Mouse (Mus musculus) cerebellum, adult 11-12 months (tissue): Measurements from ENCODE around the gene Shank2.

Experiments used
- DNase-seq: peaks from one replicate; pipeline ENCODE4 v3.0.0; 2022

Gene Shank2

DNA sequence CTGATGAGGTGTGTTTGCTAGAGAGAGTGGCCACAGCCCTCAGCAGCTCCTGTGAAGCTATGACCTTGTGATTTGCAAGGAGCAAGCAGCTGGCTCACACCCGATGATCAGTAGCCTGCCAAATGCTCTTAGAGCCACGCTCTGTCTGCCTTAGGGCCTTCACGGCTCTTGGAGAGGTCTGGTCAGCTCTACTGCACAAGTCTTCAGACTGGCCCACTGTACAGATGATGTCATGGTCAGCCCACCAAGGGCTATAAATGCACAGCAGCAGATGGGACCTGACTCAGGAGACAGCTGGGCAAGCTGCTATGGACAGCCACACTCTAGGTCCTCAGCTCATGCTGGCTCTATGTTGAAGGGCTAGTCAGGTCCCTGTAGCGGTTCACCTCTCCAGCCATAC, 376.5 kb downstream of the Shank2 start:
- DNase-seq = no peak

DNA sequence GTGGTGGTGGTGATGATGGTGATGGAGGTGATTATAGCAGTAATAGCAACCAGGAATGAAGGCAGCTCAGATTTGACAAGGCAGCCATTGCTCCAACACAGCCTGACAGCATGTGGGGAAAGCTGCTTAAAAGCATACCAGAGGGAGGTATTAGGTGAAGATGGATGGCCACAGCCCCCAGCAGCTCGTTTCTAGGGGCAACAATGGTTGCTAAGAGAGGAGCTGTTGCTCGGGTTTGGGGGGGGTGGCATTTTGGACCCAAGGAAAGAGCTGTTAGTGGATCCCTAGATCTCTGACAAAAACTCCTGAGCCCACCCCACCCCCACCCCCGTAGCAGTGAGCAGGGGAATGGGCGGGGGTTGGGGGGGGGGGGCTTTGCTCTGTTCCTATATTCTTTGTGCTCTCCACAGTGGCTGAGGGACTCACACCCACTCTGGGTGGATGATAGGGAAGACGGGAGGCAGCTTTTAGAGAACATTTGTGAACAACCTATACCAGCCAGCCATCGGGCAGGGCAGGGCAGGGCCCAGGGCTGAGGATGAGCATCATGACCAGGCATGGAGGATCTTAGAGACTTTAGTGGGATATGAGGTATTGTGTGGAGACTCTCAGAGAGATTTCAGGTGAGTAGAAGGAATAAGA, 377.6 kb downstream of the Shank2 start:
- no peak for DNase-seq

DNA sequence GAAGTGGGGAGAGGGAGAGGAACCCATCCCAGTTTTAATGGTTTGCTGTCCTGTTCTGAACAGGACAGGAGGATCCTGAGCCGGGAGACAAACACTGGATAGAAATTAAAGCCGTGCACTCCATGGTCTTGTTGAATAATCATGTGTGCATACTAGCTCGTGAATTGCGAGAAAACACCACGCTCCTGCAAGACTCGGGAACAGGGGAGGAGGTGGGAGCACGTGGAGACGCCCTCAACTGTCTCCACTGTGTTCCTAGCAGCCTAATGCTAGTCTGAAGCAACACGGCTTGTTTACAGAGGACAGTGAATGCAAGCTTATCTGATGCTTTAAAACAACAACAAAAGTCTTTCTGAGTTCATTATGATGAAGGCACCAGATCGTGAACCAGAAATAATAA, 379.9 kb downstream of the Shank2 start:
- DNase-seq = no peak

DNA sequence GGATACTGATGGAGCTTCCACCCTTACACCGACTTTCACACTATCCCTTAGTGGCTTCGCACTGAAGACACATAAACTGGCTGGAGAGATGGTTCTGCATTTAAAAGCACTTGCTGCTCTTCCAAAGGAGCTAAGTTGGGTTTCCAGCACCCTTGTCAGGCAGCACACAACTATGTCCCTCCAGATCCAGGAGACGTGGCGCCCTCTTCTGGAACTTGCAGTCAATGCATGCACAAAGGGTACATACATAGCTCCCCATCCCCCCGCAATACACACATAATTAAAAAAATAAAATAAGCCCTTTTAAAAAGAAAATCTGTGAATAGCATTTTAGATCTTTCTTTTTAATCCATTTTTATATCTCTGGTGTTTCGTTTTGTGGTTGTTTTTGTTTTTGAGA, 385.8 kb downstream of the Shank2 start:
- no peak for DNase-seq

DNA sequence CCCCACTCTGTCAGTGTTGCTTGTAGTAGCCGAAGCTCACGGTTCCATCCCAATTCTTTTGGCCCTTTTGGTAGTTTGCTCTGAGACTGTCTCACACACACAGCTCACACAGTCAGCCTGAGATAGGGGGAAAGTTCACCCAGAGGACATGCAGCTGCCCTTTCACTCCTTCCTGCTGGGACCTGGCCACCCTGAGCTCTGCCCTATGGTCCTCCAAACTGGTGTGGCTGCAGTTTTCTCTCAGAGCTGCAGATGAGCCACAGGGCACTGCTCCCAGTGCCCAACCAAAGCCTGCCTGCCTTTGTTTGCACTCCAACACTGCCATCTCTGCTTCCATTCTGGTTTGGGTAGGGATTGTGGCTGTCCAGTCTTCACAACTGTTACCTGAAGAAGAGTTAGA, 388.0 kb downstream of the Shank2 start:
- DNase-seq = no peak

DNA sequence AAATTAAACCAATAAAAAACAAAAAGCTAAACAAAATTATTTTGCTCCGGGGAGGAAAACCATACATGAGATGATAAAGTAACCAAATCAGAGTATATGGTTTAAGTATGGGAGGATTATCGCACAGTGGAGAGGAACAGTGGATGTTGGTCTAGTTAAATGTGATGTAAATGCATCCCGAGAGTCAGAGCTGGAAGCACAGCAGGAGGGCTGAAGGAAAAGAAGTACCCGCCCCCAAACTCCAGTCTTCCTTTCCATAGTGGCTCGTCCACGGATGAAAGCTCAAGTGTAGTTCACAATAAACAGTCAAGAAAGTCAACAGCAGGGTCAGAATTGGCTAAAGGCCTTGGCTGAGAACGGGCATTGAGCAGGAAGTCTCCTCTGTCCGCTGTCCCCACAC, 388.9 kb downstream of the Shank2 start:
- DNase-seq = no peak

DNA sequence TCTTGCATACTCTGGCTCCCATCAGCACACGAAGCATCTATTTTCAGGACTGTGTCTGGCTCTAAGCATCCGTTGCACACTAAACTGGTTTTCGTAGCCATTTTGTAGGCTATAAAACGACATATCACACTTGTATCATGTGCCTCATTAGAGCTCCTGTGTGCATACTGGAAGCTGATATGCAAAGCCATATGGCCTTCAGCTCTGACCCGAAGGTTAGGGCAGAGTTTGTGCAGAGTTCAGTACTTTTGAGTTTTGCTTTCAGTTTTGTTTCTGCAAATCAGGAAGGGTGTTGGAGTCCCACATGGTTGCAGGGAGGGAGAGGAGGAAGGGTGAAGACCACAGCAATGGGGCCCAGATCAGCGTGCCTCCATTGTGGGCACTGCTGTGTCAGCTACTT, 390.0 kb downstream of the Shank2 start:
- DNase-seq = no peak

DNA sequence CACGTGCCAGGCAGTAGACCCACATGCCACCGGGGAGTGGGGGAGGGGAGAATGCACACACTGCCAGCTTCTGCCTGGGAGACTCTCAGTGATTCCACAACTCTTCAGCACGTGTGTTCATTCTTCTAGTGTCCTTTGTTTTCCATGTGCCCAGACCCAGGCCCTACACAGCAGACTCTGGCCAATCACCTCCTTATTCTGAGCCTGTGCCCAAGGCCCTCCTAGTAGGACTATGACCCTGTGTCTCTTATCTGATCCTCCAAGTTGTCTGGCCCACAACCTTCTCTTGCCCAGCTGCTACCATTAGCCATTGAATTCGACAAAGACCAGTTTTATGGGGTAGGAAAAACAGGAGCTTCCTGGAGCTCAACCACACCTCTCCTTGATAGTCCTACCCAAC, 400.8 kb downstream of the Shank2 start:
- no peak for DNase-seq

DNA sequence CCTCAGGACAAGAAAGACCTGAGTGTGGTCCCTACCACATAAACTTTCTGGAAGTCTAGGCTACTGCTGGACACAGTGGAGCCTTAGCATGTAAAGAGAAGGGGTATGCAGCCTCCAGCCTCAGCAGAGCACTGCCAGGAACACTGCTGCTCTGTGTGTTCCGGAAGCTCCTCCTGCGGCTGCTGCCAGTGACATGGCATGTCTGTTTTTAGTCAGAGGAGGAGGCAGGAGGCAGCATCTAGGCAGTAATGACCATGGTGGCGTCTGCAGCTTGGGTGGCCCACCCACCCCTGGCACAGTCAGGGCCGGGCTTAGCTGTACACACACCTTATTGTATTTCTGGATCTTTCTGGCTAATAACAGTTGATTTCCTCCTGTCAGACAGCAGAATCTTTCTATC, 405.9 kb downstream of the Shank2 start:
- DNase-seq = no peak

DNA sequence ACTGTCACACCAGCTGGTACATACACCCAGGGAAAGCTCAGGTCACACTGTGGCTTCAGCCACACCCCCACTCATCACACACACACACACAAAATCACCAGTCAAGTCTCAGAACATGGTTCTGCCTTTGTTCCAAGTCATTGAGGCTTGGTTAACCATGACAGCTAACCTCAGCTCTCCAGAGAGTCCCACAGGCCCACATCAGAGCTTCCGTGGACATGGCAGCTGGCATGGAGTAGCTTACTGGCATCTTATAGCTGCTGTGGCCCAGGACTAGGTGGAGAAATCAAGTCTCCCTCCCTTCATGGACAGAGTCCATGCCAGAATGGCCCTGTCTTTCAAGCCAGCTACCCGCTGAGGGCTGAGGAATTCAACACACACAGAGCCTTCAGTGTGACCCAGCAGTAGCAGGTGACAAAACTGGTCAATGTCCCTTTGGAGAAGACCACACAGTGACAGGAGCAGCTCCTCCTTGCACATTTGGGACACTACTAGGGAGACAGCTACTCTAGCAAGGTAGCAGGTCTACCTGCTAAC, 406.8 kb downstream of the Shank2 start:
- no peak for DNase-seq

DNA sequence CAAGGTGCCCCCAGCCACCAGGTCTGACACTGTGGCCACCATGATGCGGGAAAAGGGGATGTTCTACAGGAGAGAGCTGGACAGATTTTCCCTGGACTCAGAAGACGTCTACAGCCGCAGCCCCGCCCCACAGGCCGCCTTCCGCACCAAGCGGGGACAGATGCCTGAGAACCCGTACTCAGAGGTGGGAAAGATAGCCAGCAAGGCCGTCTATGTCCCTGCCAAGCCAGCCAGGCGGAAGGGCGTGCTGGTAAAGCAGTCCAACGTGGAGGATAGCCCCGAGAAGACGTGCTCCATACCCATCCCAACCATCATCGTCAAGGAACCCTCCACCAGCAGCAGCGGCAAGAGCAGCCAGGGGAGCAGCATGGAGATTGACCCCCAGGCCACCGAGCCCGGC, 408.0 kb downstream of the Shank2 start:
- DNase-seq = no peak

DNA sequence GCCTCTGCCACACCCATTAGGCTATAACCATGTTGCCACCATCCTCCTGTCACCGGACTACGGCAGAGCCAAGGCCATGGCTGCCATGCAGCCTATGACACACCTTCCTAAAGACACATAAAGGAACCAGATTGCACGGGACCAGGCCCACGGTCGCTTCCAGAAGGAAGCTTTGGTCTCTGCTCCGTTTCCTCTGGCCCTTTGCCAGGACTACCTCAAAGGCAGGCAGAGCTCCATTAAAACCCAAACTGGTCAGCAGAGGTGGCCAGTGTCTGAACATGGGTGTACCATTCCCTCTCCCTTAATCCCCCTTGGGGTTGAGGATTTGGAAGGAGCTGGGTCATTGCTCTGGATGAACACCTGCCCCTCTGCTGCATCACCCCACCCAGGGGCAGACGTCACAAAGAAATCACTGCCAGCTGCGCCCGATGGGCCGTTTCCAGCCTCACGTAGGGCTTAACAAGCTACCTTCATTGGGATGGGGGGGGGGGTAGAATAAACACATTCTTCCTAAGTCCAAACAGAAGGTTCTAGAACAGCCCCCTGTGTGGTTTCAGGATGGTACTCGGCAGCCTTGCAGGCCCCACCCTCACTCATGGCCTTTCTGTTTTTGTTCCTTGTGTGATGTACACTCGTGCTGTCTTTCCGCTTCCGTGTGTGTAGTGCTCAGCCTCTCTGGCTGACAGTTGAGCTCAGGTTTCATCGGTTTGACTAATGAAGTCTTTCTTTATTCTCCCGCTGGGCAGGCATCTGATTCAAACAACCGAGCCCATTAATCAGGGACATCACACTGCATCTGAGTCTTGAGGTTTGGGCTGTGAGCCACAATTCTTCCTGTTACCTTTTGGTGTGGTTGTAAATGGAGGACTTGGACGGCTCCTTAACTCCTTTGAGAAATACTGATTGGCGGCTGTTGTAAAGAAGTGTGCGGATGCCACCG, 410.5 kb downstream of the Shank2 start:
- DNase-seq = no peak

DNA sequence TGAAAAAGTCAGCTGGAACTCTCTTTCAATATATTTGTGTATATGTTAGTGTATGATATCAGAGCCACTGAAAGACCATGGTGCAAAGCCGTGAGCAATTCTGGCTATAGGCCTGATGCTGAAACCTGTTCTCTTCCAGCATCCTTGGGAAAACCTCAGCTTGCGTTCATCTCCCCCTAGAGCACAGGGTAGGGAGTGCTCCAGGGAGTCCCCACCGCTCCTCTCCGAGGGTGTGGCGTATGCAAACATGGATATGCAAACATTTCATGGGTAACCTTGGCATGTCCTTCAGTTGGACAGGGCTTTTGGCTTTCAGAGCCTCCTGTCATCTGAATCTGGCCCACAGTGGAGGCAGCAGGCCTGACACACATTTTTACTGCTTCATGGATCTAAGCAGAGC, 412.9 kb downstream of the Shank2 start:
- DNase-seq = no peak

DNA sequence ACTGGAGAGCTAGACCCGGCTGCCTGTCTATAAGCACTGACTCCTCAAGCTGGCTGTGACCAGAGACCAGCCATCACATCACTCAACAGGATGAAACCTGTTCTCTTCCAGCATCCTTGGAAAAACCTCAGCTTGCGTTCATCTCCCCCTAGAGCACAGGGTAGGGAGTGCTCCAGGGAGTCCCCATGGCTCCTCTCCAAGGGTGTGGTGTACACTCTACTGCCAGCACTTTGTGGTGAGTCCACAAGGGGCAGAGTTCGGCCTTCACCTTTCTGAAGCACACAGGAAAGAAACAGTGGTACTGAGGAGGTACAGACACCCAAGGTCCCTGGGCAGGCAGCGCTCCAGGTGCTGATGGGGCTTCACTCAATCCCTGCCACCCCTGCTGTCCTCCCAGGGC, 414.1 kb downstream of the Shank2 start:
- no peak for DNase-seq

DNA sequence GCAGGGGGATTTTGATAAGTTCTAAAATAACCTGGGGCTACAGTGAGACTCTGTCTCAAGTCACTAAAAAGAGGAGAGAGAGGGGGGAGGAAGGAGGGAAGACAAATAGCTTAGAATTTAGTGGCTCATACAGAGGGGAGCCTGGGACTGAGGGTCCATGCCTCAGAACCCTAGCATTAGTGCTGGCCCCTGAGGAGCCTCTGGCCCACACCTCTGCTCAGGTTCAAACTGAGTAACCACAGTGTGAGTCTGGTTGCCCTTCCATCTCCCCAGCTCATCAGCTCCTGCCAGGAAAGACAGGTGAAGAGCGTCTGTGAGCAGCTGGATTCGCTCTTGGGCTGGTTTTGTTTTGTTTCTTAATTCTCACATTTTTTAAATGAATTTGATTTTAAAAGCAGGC, 415.5 kb downstream of the Shank2 start:
- DNase-seq = no peak

DNA sequence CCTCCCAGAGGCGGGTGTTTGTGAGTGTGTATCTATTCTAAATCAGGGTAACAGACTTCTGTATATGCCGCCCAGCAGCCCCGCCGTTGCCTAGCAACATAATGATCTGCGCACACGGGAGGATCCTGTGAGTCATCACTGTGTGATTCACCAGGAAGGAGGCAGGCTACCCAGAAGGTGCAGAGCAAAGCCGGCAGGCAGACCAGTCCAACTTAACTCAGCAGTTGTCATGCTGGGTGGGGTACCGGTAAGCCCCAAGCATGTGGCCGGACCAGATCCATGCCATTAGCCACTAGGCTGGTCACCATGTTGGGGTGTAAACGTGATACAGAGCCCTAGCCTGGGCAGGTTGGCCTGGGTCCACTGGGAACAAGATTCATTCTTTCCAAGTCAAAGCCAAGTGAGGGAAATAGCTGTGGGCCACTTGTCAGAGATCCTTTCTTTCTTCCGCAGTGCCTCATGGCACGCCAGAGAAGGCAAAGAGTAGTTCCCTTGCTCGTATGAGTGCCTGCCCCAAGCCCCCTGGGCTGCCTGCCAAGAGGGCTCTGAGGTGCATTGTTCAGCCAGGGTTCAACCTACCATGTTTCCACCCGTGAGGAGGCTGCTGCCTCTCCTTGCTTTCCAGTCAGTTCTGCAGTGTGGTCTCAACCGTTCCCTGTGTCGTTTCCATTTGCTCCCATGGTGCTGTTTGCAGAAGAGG, 416.1 kb downstream of the Shank2 start:
- DNase-seq = peak; percentile 50

DNA sequence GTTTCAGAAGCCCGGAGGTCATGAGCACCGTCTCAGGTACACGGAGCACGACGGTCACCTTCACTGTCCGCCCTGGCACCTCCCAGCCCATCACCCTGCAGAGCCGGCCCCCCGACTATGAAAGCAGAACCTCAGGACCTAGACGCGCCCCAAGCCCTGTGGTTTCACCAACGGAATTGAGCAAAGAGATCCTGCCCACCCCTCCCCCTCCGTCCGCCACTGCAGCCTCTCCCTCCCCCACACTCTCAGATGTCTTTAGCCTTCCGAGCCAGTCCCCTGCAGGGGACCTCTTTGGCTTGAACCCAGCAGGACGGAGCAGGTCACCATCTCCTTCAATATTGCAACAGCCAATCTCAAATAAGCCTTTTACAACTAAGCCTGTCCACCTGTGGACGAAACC, 418.8 kb downstream of the Shank2 start:
- no peak for DNase-seq

DNA sequence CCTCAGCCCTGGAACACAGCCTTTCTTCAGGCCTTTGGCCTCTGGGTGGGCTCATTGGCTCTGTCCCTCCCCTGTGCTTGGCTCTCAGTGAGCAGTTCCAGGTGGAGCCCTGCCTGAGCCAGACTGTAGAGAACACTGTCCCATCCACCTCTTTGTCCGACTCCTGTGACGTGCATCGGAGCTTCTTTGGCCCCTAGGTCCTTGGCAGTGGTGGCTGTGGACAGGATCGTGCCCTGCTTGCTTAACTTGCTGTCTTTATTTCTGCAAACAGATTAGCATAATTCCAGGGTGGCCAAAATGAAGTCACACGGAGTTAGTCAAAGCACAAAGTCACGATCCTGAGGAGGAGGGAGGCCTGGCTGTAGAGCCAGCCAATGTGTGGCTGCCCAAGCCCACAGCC, 419.8 kb downstream of the Shank2 start:
- no peak for DNase-seq

DNA sequence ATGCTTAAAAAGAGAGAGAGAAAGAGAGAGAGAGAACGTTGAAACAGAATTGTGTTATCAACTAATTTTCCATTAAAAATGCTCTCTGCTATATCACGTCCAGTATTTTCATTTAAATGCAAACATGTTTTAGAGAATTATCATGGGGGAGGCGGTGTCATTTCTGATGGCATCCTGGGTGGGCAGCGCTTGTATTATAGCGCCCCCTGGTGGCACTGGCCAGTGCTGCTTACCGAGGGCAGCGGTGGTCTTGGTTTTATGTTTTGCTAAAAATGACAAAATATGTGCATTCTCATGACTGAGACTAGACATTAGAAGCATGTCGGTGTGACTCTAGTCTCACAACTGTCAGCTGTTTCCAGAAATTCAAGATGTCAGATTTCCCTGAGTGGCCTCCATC, 424.2 kb downstream of the Shank2 start:
- DNase-seq = no peak

DNA sequence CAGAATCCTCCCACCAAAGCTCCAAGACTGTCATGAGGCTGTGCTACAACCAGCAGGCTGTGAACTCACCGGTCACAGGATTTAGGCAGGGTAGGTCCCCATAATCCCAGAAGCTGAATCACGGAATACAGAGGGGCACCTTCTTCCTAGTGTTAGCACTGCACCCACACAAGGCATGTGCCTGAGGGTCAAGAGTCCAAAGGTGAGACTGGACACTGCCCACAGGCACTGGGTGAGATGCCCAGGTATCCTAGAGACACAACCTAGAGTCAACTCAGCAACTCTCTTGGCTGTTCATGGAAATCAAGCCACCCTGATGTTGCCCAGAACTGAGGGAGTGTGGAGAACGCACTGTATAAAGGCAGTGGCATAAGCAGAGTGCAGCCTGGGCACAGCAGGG, 424.9 kb downstream of the Shank2 start:
- no peak for DNase-seq

DNA sequence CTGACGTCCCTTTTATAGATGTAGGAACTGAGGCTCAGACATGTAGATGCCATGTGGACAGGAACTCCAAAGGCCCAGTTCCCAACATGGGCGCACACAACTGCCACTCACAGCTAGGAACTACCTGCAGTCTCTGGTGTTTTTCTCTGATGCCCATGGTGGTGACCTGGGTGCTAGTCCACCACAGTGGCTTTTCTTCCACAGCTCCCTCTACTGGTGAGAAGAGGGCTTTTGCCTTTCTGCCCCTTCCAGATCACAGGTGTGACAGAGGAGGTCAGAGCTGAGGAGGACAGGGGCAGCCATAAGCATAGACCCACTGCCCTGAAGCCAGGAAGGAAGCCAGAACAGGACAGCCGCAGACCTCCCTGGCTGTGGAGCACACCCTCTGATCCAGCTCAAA, 425.7 kb downstream of the Shank2 start:
- no peak for DNase-seq

DNA sequence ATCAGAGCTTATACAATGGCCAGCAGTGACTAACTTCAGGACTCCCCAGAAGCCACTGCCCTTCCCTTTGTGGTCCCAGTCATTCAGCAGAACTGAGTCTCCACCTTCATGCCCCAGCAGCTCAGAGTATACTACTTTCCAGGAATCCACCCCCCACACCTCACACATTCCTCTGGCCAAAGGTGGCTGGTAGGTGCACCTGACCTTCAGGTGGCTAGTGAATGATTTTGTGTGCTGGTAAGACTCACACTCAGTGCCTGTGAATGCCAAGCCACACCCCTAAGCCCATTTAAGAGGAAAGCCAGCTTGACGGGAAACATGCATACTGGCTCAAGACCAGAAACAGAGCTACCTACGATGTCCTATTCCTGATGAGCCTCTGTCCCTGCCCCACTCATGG, 431.2 kb downstream of the Shank2 start:
- DNase-seq = no peak

DNA sequence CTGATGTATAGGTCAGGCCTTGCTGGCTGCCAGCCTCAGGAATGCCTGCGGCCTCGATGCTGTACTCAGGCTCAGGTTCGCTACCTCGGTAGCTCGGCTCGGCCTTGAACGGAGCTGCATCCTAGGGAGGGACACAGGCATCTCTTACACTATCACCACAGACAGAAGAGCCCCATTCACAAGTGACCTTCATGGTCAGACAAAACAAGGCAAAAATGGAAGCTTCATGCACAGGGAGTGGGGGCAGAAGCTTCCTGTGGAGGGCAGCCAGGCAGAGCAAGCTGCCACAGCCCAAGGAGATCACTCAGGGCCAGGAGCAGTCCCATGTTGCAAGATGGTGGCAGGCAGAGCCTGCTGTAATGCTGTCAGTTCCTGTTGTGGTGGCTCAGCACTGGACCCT, 437.1 kb downstream of the Shank2 start:
- no peak for DNase-seq

DNA sequence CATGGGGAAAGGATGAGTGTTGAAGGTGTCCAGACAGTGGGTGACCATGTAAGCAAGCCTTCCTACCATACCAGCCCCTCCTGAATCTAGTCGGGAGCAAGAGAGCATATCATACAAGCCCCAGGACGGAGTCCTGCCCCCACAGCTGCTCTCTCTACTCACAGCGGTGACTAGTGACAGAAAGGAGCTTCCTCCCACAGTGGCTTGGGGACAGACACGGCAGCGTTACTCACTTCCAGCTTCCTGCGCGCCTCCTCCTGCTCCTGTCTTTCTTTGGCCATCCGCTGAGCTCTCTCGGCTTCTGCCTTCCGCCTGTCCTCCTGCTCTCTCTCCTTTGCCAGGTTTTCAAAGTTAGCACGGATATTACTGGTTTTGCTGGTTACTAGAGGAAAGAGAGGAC, 439.7 kb downstream of the Shank2 start:
- DNase-seq = no peak
